Mouse (Mus musculus) neural tube, embryonic 14.5 days (tissue): ENCODE results near the gene Arid4a. TPM values are rescaled to one million over a fixed set of nuclear protein-coding genes. Genes with fewer than 3 reads are reported as not detected.
"Not testable (repeated sequence)": the region's sequence is repeated elsewhere in the genome, so short reads cannot be mapped to it uniquely, and the experiment has no call there.

Source experiments
- ATAC-seq: fragments of 200-750 bp; cut with Nextera tagmentation; 2 replicates; pipeline ENCODE4 v1.8.0; 2017; ENCODE audit warnings: low read depth, mild to moderate bottlenecking, moderate TSS enrichment, moderate library complexity
- H3K27ac ChIP-seq: fragments of 300-500 bp; sonication (generic); 2 replicates; pipeline ENCODE4 v1.5.1; 2014; ENCODE audit warnings: low read depth, mild to moderate bottlenecking, control low read depth, low read length, moderate library complexity, mixed read lengths
- H3K27me3 ChIP-seq: fragments of 300-500 bp; sonication (generic); 2 replicates; pipeline ENCODE4 v1.6.1; 2014; ENCODE audit warnings: low read length; ENCODE audit not compliant: control insufficient read depth, insufficient read depth
- H3K36me3 ChIP-seq: fragments of 300-500 bp; sonication (generic); 2 replicates; pipeline ENCODE4 v1.6.1; 2014; ENCODE audit warnings: low read length, mixed read lengths; ENCODE audit not compliant: control insufficient read depth, insufficient read depth
- H3K4me1 ChIP-seq: fragments of 300-500 bp; sonication (generic); 2 replicates; pipeline ENCODE4 v1.6.1; 2014; ENCODE audit warnings: low read length; ENCODE audit not compliant: control insufficient read depth, insufficient read depth
- H3K4me2 ChIP-seq: fragments of 300-500 bp; sonication (generic); 2 replicates; pipeline ENCODE4 v1.6.1; 2014; ENCODE audit warnings: mild to moderate bottlenecking, low read depth, low read length, control low read depth
- H3K4me3 ChIP-seq: fragments of 300-500 bp; sonication (generic); 2 replicates; pipeline ENCODE4 v1.5.1; 2014; ENCODE audit warnings: low read depth, low read length, control low read depth, mixed read lengths
- H3K9ac ChIP-seq: fragments of 300-500 bp; sonication (generic); replicated peaks from 2 replicates; pipeline ENCODE4 v1.6.1; 2014; ENCODE audit warnings: low read depth, mild to moderate bottlenecking, control low read depth, low read length, mixed read lengths
- H3K9me3 ChIP-seq: fragments of 300-500 bp; sonication (generic); 2 replicates; pipeline ENCODE4 v1.6.1; 2016; ENCODE audit warnings: low read length; ENCODE audit not compliant: control insufficient read depth
- WGBS: fragments of 180-500 bp; shearing (Covaris S2); extraction: QIAGEN DNeasy Blood & Tissue Kit; methylation state at CpG from one replicate; pipeline ENCODE4 v1.1.7; 2014; 5-methylcytosine and 5-hydroxymethylcytosine counted together
- polyA plus RNA-seq: library from polyadenylated mRNA; unstranded; fragments of >200 nt; fragmentation: Nextera tagmentation; extraction: Ambion mirVana; gene quantifications from 2 replicates; pipeline ENCODE4 v1.2.1, GENCODE M21; 2014

The Arid4a gene
- polyA plus RNA-seq, 1 experiment from 2014 or later, result 45.0 TPM

- H3K27ac ChIP-seq, H3K4me3 ChIP-seq, ATAC-seq, H3K9ac ChIP-seq, H3K27me3 ChIP-seq, H3K4me1 ChIP-seq, H3K9me3 ChIP-seq, H3K4me2 ChIP-seq: not testable (repeated sequence)
- 95% methylated on average over 8 of the region's 8 CpGs for WGBS
- peaks cover 37% of the 10 kb centered on the region for H3K36me3 ChIP-seq
These were observed 12.5 kb downstream of the Arid4a start for GRCm38 (mm10) chr12:71028265-71028664.

GRCm38 (mm10) chr12:71030260-71030659 is 14.5 kb downstream of the Arid4a start:
- Histone ChIP-seq H3K9ac (no peak overlapping the region), H3K4me2 (no peak overlapping the region), H3K4me1 (no peaks in the 10 kb centered on the region), H3K27ac (no peak overlapping the region), H3K9me3 (no peaks in the 10 kb centered on the region), H3K4me3 (no peak overlapping the region), H3K36me3 (peaks cover 22% of the 10 kb centered on the region), H3K27me3 (no peaks in the 10 kb centered on the region)
- ATAC-seq, result no peak
- WGBS, result 90% methylated on average over 8 of the region's 8 CpGs

- no peak overlapping the region for H3K9ac ChIP-seq
- no peaks in the 10 kb centered on the region for H3K27me3 ChIP-seq
- no peak for ATAC-seq
- no peak overlapping the region for H3K4me2 ChIP-seq
- no peaks in the 10 kb centered on the region for H3K9me3 ChIP-seq
- H3K27ac ChIP-seq, result no peak overlapping the region
- WGBS, result 94% methylated on average over 5 of the region's 5 CpGs
- no peak overlapping the region for H3K4me3 ChIP-seq
- H3K36me3 ChIP-seq, result peaks cover 17% of the 10 kb centered on the region
- no peaks in the 10 kb centered on the region for H3K4me1 ChIP-seq
These were observed 14.9 kb downstream of the Arid4a start for GRCm38 (mm10) chr12:71030722-71031121.

GRCm38 (mm10) chr12:71035826-71036225 is 20.0 kb downstream of the Arid4a start:
- Histone ChIP-seq H3K9me3 (no peaks in the 10 kb centered on the region), H3K27ac (no peak overlapping the region), H3K4me1 (no peaks in the 10 kb centered on the region), H3K4me3 (no peak overlapping the region), H3K9ac (no peak overlapping the region), H3K36me3 (peaks cover 18% of the 10 kb centered on the region; the same call in 1 of the 2 replicates), H3K27me3 (no peaks in the 10 kb centered on the region), H3K4me2 (no peak overlapping the region)
- no peak for ATAC-seq
- WGBS, result 95% methylated on average over 4 of the region's 4 CpGs

GRCm38 (mm10) chr12:71036729-71037404 is 21.1 kb downstream of the Arid4a start:
- Histone ChIP-seq H3K27me3 (no peaks in the 10 kb centered on the region), H3K4me2 (no peak overlapping the region), H3K9ac (no peak overlapping the region), H3K4me1 (no peaks in the 10 kb centered on the region), H3K4me3 (no peak overlapping the region), H3K27ac (no peak overlapping the region), H3K36me3 (peaks cover 18% of the 10 kb centered on the region), H3K9me3 (no peaks in the 10 kb centered on the region)
- 94% methylated on average over 12 of the region's 12 CpGs for WGBS
- no peak for ATAC-seq

GRCm38 (mm10) chr12:71040462-71040861 is 24.7 kb downstream of the Arid4a start:
- Histone ChIP-seq H3K36me3 (peaks cover 21% of the 10 kb centered on the region), H3K4me3 (no peak overlapping the region)

GRCm38 (mm10) chr12:71042451-71042850 is 26.7 kb downstream of the Arid4a start:
- Histone ChIP-seq H3K4me3 (no peak overlapping the region), H3K4me2 (no peak overlapping the region), H3K9ac (no peak overlapping the region), H3K4me1 (peaks cover 1% of the 10 kb centered on the region; the same call in 1 of the 2 replicates), H3K36me3 (peaks cover 21% of the 10 kb centered on the region), H3K9me3 (no peaks in the 10 kb centered on the region), H3K27ac (no peak overlapping the region), H3K27me3 (no peaks in the 10 kb centered on the region)
- no peak for ATAC-seq
- 97% methylated on average over 1 of the region's 1 CpGs for WGBS

More at GRCm38 (mm10) chr12:71040462-71040861, 24.7 kb downstream of the Arid4a start:
- H3K9ac ChIP-seq, result no peak overlapping the region
- no peaks in the 10 kb centered on the region for H3K27me3 ChIP-seq
- H3K4me1 ChIP-seq, result no peaks in the 10 kb centered on the region
- ATAC-seq, result no peak
- no peak overlapping the region for H3K27ac ChIP-seq
- H3K9me3 ChIP-seq, result no peaks in the 10 kb centered on the region
- no peak overlapping the region for H3K4me2 ChIP-seq
- 95% methylated on average over 7 of the region's 7 CpGs for WGBS

GRCm38 (mm10) chr12:71043571-71043970 is 27.8 kb downstream of the Arid4a start:
- no peak for ATAC-seq
- Histone ChIP-seq H3K9ac (no peak overlapping the region), H3K9me3 (no peaks in the 10 kb centered on the region), H3K4me3 (no peak overlapping the region), H3K4me1 (peaks cover 5% of the 10 kb centered on the region; the same call in 1 of the 2 replicates), H3K36me3 (peaks cover 16% of the 10 kb centered on the region), H3K4me2 (no peak overlapping the region), H3K27me3 (no peaks in the 10 kb centered on the region), H3K27ac (no peak overlapping the region)
- 89% methylated on average over 3 of the region's 3 CpGs for WGBS

- Histone ChIP-seq H3K4me2 (no peak overlapping the region), H3K4me3 (no peak overlapping the region), H3K9ac (no peak overlapping the region), H3K36me3 (peaks cover 16% of the 10 kb centered on the region), H3K27me3 (no peaks in the 10 kb centered on the region), H3K9me3 (no peaks in the 10 kb centered on the region), H3K4me1 (peaks cover 5% of the 10 kb centered on the region; the same call in 1 of the 2 replicates), H3K27ac (no peak overlapping the region)
- 92% methylated on average over 2 of the region's 2 CpGs for WGBS
- no peak for ATAC-seq
These were observed 28.7 kb downstream of the Arid4a start for GRCm38 (mm10) chr12:71044488-71044887.
